Mouse (Mus musculus) megakaryocyte, embryonic 14.5 days (primary cell): ENCODE results near the gene Senp3.

Experiments used
- FLI1 ChIP-seq: IDR thresholded peaks from 2 replicates; pipeline ENCODE4 v1.6.1; 2012; ENCODE audit warnings: low read length, inconsistent platforms, mixed read lengths
- GATA1 ChIP-seq: IDR thresholded peaks from 3 replicates; pipeline ENCODE4 v1.6.1; 2012; ENCODE audit warnings: mixed read lengths, low read length, inconsistent platforms, borderline replicate concordance

- TF ChIP-seq GATA1 (no peak), FLI1 (no peak)
Observed at GRCm38 (mm10) chr11:69706775-69707479, 25.0 kb upstream of the Senp3 start.
